Mouse (Mus musculus) stomach, postnatal 0 days (tissue): ENCODE data around the gene Pcdh9.

Source experiments
- CTCF ChIP-seq: IDR thresholded peaks from 2 replicates; pipeline ENCODE4 v1.5.1; 2016; ENCODE audit warnings: antibody characterized with exemption, low read depth, mild to moderate bottlenecking, moderate library complexity
- EP300 ChIP-seq: optimal IDR thresholded peaks from 2 replicates; pipeline ENCODE3; 2016; ENCODE audit warnings: antibody characterized with exemption

GRCm38 (mm10) chr14:93534928-93535327 lies 355.6 kb downstream of the Pcdh9 start:
- TF ChIP-seq CTCF (no peak), EP300 (no peak)
